Comparison of ENCODE assay signal across 23 mouse cellular contexts in the genomic region with DNA sequence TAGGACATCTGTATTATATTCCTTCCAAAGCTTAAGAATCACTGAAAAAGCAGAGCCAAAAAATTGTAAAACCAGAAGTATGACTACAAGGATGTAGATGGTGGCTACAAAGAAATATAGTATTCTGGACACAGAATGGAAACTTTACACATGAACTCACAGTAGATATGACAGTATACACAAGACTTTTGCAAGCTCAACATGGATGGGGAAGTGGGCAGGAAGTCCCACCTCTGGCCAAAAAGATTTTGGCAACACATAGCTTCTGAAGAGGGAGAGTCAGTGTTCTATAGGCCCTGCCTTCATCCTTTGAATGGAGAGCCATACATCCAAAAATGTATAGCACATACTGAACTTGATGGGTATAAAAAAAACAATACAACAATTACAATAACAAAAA. TPM values are rescaled to one million over a fixed set of nuclear protein-coding genes. Genes with fewer than 3 reads are reported as not detected.
DNase-seq lines count a peak whose midpoint lies in the region; ATAC-seq and TF ChIP-seq lines count a peak whose summit lies in the region.
"Had no signal": no experiment of that assay in that cellular context is flagged by ENCODE, and none has a peak within 500 bp of the region (broad histone marks: within the 10 kb centered on the region; RNA-seq: fewer than 3 reads in every experiment).

No protein-coding gene starts in this region.

- no peak for DNase-seq in lung, postnatal 10 days
- DNase-seq in lung, postnatal 0 days (ENCODE audit: low spot score), result no peak
- DNase-seq in left cerebral cortex, adult 9 months (ENCODE audit: low spot score in 2 of 2), result no peak
- DNase-seq: adrenal gland, adult 8-10 months; adrenal gland, postnatal 14 days; adrenal gland, postnatal 36 days; cerebellum, adult 11-12 months; cerebellum, adult 2 months; cerebellum, adult 9-10 months; cerebellum, postnatal 10 days; cerebellum, postnatal 25 days; embryo, embryonic 11 days had no signal

- H3K4me1 ChIP-seq in lung, postnatal 0 days (ENCODE audit: insufficient read depth, low read depth, low read length), result no peaks in the 10 kb centered on the region
- H3K4me1 ChIP-seq: embryonic facial prominence, embryonic 13.5 days; embryonic facial prominence, embryonic 15.5 days; forebrain, embryonic 10.5 days; forebrain, embryonic 12.5 days had no signal

- TF ChIP-seq EP300 in lung, postnatal 0 days (IDR thresholded peaks at IDR 0.05), result no peak

- TF ChIP-seq CTCF in lung, postnatal 0 days (IDR thresholded peaks at IDR 0.05), result no peak

- no peak overlapping the region for H3K4me3 ChIP-seq in lung, postnatal 0 days (ENCODE audit: low read depth, low read length)
- H3K4me3 ChIP-seq: embryonic facial prominence, embryonic 13.5 days; embryonic facial prominence, embryonic 15.5 days; erythroblast, embryonic 14.5 days; forebrain, embryonic 10.5 days; forebrain, embryonic 12.5 days had no signal

- no peak overlapping the region for H3K4me2 ChIP-seq in lung, postnatal 0 days (replicated peaks; ENCODE audit: low read depth, low read length)
- H3K4me2 ChIP-seq: embryonic facial prominence, embryonic 13.5 days; embryonic facial prominence, embryonic 15.5 days; forebrain, embryonic 12.5 days had no signal

- no peaks in the 10 kb centered on the region for H3K27me3 ChIP-seq in lung, postnatal 0 days (replicated peaks; ENCODE audit: insufficient read depth, low read length)
- H3K27me3 ChIP-seq: embryonic facial prominence, embryonic 13.5 days; embryonic facial prominence, embryonic 15.5 days; forebrain, embryonic 12.5 days had no signal

- H3K9ac ChIP-seq in lung, postnatal 0 days (replicated peaks; ENCODE audit: low read depth), result no peak overlapping the region
- H3K9ac ChIP-seq: embryonic facial prominence, embryonic 13.5 days; embryonic facial prominence, embryonic 15.5 days; forebrain, embryonic 12.5 days had no signal

- ATAC-seq in common myeloid progenitor, adult 5-6 weeks (replicated peaks; ENCODE audit: low read depth, poor library complexity, severe bottlenecking), result peak; percentile 44
- peak; percentile 21; the same call in 1 of the 2 replicates for ATAC-seq in megakaryocyte, adult 5-6 weeks (ENCODE audit: poor library complexity, severe bottlenecking)
- ATAC-seq in lung, postnatal 0 days, result no peak
- ATAC-seq: activated CD4-positive, CD25-positive, alpha-beta regulatory T cell, adult 4 months; forebrain, embryonic 14.5 days; forebrain, embryonic 16.5 days; Patski had no signal

- no peaks in the 10 kb centered on the region for H3K9me3 ChIP-seq in lung, postnatal 0 days (ENCODE audit: low read length)
- H3K9me3 ChIP-seq: embryonic facial prominence, embryonic 13.5 days; embryonic facial prominence, embryonic 15.5 days; forebrain, embryonic 10.5 days; forebrain, embryonic 12.5 days had no signal

- H3K27ac ChIP-seq in lung, postnatal 0 days (ENCODE audit: low read length), result no peak overlapping the region
- H3K27ac ChIP-seq: embryonic facial prominence, embryonic 13.5 days; embryonic facial prominence, embryonic 15.5 days; forebrain, embryonic 10.5 days; forebrain, embryonic 12.5 days had no signal

- H3K36me3 ChIP-seq in lung, postnatal 0 days (ENCODE audit: insufficient read depth, low read length), result no peaks in the 10 kb centered on the region
- H3K36me3 ChIP-seq: embryonic facial prominence, embryonic 13.5 days; embryonic facial prominence, embryonic 15.5 days; forebrain, embryonic 10.5 days; forebrain, embryonic 12.5 days had no signal

RNA-seq across cellular contexts. Expression of gene Plcb1, which starts 30.3 kb away (rescaled TPM):
- total RNA-seq in common myeloid progenitor, adult 5-6 weeks (2017), result 2.2 and 3.8 TPM in 2 replicates
- 39.4 and 40.0 TPM in 2 replicates for total RNA-seq in megakaryocyte, adult 5-6 weeks (2015)
- total RNA-seq in megakaryocyte, adult 5-6 weeks (2017), result 37.3 and 47.6 TPM in 2 replicates
- polyA plus RNA-seq in lung, postnatal 0 days (2015; fragmentation: Nextera tagmentation; extraction: Ambion mirVana), result 8.7 and 12.3 TPM in 2 replicates
- polyA plus RNA-seq: activated CD4-positive, CD25-positive, alpha-beta regulatory T cell, adult 4 months; erythroblast, embryonic 14.5 days had no signal
